Mouse (Mus musculus) forebrain, embryonic 16.5 days (tissue): ENCODE data around the gene Hoxc9. TPM values are rescaled to one million over a fixed set of nuclear protein-coding genes. Genes with fewer than 3 reads are reported as not detected.
A peak's percentile ranks its signal among the peaks of the same experiment; 100 is the strongest.

Experiments
- ATAC-seq: fragments of 200-750 bp; cut with Nextera tagmentation; 2 replicates; pipeline ENCODE4 v1.8.0; 2017; ENCODE audit warnings: mild to moderate bottlenecking, moderate library complexity
- H3K27ac ChIP-seq: fragments of 300-500 bp; sonication (generic); 2 replicates; pipeline ENCODE4 v1.5.1; 2014; ENCODE audit warnings: low read length, control low read depth
- H3K27me3 ChIP-seq: fragments of 300-500 bp; sonication (generic); replicated peaks from 2 replicates; pipeline ENCODE4 v1.6.1; 2014; ENCODE audit warnings: low read length; ENCODE audit not compliant: control insufficient read depth, insufficient read depth
- H3K36me3 ChIP-seq: fragments of 300-500 bp; sonication (generic); 2 replicates; pipeline ENCODE4 v1.6.1; 2014; ENCODE audit not compliant: control insufficient read depth, insufficient read depth
- H3K4me1 ChIP-seq: fragments of 300-500 bp; sonication (generic); replicated peaks from 2 replicates; pipeline ENCODE4 v1.6.1; 2014; ENCODE audit warnings: low read length; ENCODE audit not compliant: control insufficient read depth, insufficient read depth
- H3K4me2 ChIP-seq: fragments of 300-500 bp; sonication (generic); 2 replicates; pipeline ENCODE4 v1.6.1; 2014; ENCODE audit warnings: mild to moderate bottlenecking, low read length, control low read depth
- H3K4me3 ChIP-seq: fragments of 300-500 bp; sonication (generic); replicated peaks from 2 replicates; pipeline ENCODE4 v1.5.1; 2014; ENCODE audit warnings: mild to moderate bottlenecking, low read length, control low read depth
- H3K9ac ChIP-seq: fragments of 300-500 bp; sonication (generic); replicated peaks from 2 replicates; pipeline ENCODE4 v1.6.1; 2014; ENCODE audit warnings: low read depth, low read length, control low read depth
- H3K9me3 ChIP-seq: fragments of 300-500 bp; sonication (generic); 2 replicates; pipeline ENCODE4 v1.6.1; 2016; ENCODE audit warnings: low read length; ENCODE audit not compliant: control insufficient read depth
- WGBS: fragments of 180-500 bp; shearing (Covaris S2); extraction: QIAGEN DNeasy Blood & Tissue Kit; methylation state at CpG from one replicate; pipeline ENCODE4 v1.1.7; 2014; 5-methylcytosine and 5-hydroxymethylcytosine counted together
- polyA plus RNA-seq: library from polyadenylated mRNA; unstranded; fragments of >200 nt; fragmentation: Nextera tagmentation; extraction: Ambion mirVana; gene quantifications from 2 replicates; pipeline ENCODE4 v1.2.1, GENCODE M21; 2015

Hoxc9 gene
- polyA plus RNA-seq, 1 experiment from 2014 or later, result not detected

GRCm38 (mm10) chr15:102981379-102982288 is 5.4 kb downstream of the Hoxc9 start:
- no peak for ATAC-seq
- Histone ChIP-seq H3K36me3 (no peaks in the 10 kb centered on the region), H3K27ac (no peak overlapping the region), H3K27me3 (peaks cover 92% of the 10 kb centered on the region), H3K9me3 (no peaks in the 10 kb centered on the region), H3K4me1 (peaks cover 6% of the 10 kb centered on the region), H3K9ac (no peak overlapping the region), H3K4me3 (peak overlapping the region; percentile 13), H3K4me2 (peak overlapping the region; percentile 28)
- under 1% methylated on average over 88 of the region's 88 CpGs for WGBS

GRCm38 (mm10) chr15:102983716-102984115 is 7.5 kb downstream of the Hoxc9 start:
- H3K36me3 ChIP-seq, result no peaks in the 10 kb centered on the region
- WGBS, result 0% methylated on average over 12 of the region's 12 CpGs
- peaks cover 93% of the 10 kb centered on the region for H3K27me3 ChIP-seq
- H3K27ac ChIP-seq, result no peak overlapping the region
- H3K4me2 ChIP-seq, result no peak overlapping the region
- ATAC-seq, result no peak
- no peak overlapping the region for H3K4me3 ChIP-seq
- H3K9me3 ChIP-seq, result no peaks in the 10 kb centered on the region
- H3K9ac ChIP-seq, result no peak overlapping the region
- peaks cover 6% of the 10 kb centered on the region for H3K4me1 ChIP-seq

GRCm38 (mm10) chr15:102984521-102984920 is 8.3 kb downstream of the Hoxc9 start:
- ATAC-seq, result no peak
- H3K4me2 ChIP-seq, result no peak overlapping the region
- 1% methylated on average over 10 of the region's 10 CpGs for WGBS

GRCm38 (mm10) chr15:102984925-102985324 is 8.7 kb downstream of the Hoxc9 start:
- Histone ChIP-seq H3K4me3 (no peak overlapping the region), H3K4me1 (peaks cover 6% of the 10 kb centered on the region), H3K27me3 (peaks cover 93% of the 10 kb centered on the region), H3K9ac (no peak overlapping the region), H3K27ac (no peak overlapping the region), H3K9me3 (no peaks in the 10 kb centered on the region), H3K36me3 (no peaks in the 10 kb centered on the region), H3K4me2 (no peak overlapping the region)
- 0% methylated on average over 3 of the region's 3 CpGs for WGBS
- ATAC-seq, result no peak

More at GRCm38 (mm10) chr15:102984521-102984920, 8.3 kb downstream of the Hoxc9 start:
- Histone ChIP-seq H3K4me3 (no peak overlapping the region), H3K4me1 (peaks cover 6% of the 10 kb centered on the region), H3K9ac (no peak overlapping the region), H3K36me3 (no peaks in the 10 kb centered on the region), H3K27me3 (peaks cover 93% of the 10 kb centered on the region), H3K27ac (no peak overlapping the region), H3K9me3 (no peaks in the 10 kb centered on the region)

GRCm38 (mm10) chr15:102987124-102987833 is 11.0 kb downstream of the Hoxc9 start:
- 2% methylated on average over 21 of the region's 21 CpGs for WGBS
- Histone ChIP-seq H3K4me1 (peaks cover 5% of the 10 kb centered on the region), H3K4me2 (no peak overlapping the region), H3K27me3 (peaks cover 96% of the 10 kb centered on the region), H3K9ac (no peak overlapping the region), H3K4me3 (no peak overlapping the region), H3K36me3 (no peaks in the 10 kb centered on the region), H3K9me3 (no peaks in the 10 kb centered on the region), H3K27ac (no peak overlapping the region)
- ATAC-seq, result no peak; the same call in 1 of the 2 replicates

- 11% methylated on average over 5 of the region's 5 CpGs for WGBS
- Histone ChIP-seq H3K9ac (no peak overlapping the region), H3K9me3 (no peaks in the 10 kb centered on the region), H3K4me1 (peaks cover 5% of the 10 kb centered on the region), H3K36me3 (no peaks in the 10 kb centered on the region), H3K4me2 (no peak overlapping the region), H3K27me3 (peaks cover 97% of the 10 kb centered on the region), H3K4me3 (no peak overlapping the region), H3K27ac (no peak overlapping the region)
- no peak for ATAC-seq
These were observed 11.8 kb downstream of the Hoxc9 start for GRCm38 (mm10) chr15:102988078-102988477.

GRCm38 (mm10) chr15:102990461-102991397 is 14.5 kb downstream of the Hoxc9 start, which contains the start of gene Hoxc8:
Hoxc8 (plus strand) TSS chr15:102990607.
- Histone ChIP-seq H3K4me3 (no peak within 1 kb of the TSS), H3K4me2 (no peak within 1 kb of the TSS), H3K27me3 (peaks cover 91% of the 10 kb centered on the region), H3K36me3 (no peaks in the 10 kb centered on the region), H3K27ac (no peak within 1 kb of the TSS), H3K9ac (no peak within 1 kb of the TSS), H3K9me3 (no peaks in the 10 kb centered on the region), H3K4me1 (peaks cover 5% of the 10 kb centered on the region)
- no peak for ATAC-seq
- under 1% methylated on average over 61 of the region's 69 CpGs for WGBS

- no peak overlapping the region for H3K4me2 ChIP-seq
- no peak overlapping the region for H3K9ac ChIP-seq
- H3K9me3 ChIP-seq, result no peaks in the 10 kb centered on the region
- no peak overlapping the region for H3K27ac ChIP-seq
- H3K36me3 ChIP-seq, result no peaks in the 10 kb centered on the region
- H3K4me1 ChIP-seq, result peaks cover 5% of the 10 kb centered on the region
- 4% methylated on average over 7 of the region's 7 CpGs for WGBS
- no peak for ATAC-seq
- peaks cover 91% of the 10 kb centered on the region for H3K27me3 ChIP-seq
- no peak overlapping the region for H3K4me3 ChIP-seq
These were observed 15.5 kb downstream of the Hoxc9 start for GRCm38 (mm10) chr15:102991782-102992181.
